Comparison of ENCODE assay signal across 8 mouse cellular contexts in the genomic region with DNA sequence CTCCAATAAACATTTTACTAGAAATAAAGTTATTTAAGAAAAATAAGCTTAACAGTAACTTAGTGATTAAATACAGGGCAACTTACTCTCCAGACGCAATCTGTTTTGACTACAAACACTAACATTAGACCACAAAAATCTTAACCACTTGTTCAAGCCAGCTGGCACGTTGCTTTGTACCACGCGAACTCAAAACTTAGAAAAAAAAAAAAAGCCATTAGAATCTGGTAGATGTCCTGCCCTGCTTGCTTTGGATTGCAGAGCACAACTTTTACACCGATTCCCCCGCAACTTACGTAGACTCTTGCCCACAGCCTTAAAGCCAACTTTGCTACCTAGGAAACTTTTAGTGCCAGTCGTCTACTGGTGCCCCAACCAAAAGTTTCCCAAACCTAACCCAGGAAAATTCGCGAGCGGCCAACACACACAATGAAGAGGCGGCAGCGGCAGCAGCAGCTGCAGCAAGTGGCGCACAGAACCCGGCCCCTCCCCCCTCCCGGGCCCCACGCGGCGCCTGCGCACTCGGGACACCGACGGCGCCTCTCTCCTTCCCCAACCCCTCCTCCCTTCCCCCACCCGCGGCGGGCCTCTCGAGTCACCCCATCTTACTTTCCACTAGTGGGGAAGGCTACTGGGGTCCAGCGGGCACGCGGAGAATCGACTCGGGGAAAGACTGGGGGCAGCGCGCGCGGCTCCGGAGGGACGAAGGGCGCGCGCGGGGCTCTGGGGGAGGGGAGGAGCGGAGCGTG. TPM values are rescaled to one million over a fixed set of nuclear protein-coding genes. Genes with fewer than 3 reads are reported as not detected.
DNase-seq lines count a peak whose midpoint lies in the region; ATAC-seq and TF ChIP-seq lines count a peak whose summit lies in the region.

No protein-coding gene starts in this region.

- no peaks in the 10 kb centered on the region for H3K27me3 ChIP-seq in forebrain, postnatal 0 days (ENCODE audit: insufficient read depth, low read length)
- no peaks in the 10 kb centered on the region for H3K27me3 ChIP-seq in lung, embryonic 15.5 days
- no peaks in the 10 kb centered on the region for H3K27me3 ChIP-seq in thymus, adult 2 months (ENCODE audit: control insufficient read depth, insufficient read depth, low read length)

- ATAC-seq in forebrain, postnatal 0 days: peak; percentile 32
- peak; percentile 40 for ATAC-seq in lung, embryonic 15.5 days (ENCODE audit: borderline replicate concordance, extremely low read depth, low FRiP score, low TSS enrichment)

- TF ChIP-seq POLR2A in olfactory bulb, adult 2 months (IDR thresholded peaks at IDR 0.05; ENCODE audit: insufficient read depth, low read depth, low read length): no peak
- TF ChIP-seq POLR2A in thymus, adult 2 months (IDR thresholded peaks at IDR 0.05; ENCODE audit: control insufficient read depth, extremely low read depth, insufficient read depth, low read length, poor library complexity): no peak

- no peak for TF ChIP-seq CTCF in forebrain, postnatal 0 days (IDR thresholded peaks at IDR 0.05; ENCODE audit: low read depth)
- no peak for TF ChIP-seq CTCF in olfactory bulb, adult 2 months (IDR thresholded peaks at IDR 0.05; ENCODE audit: insufficient read depth, low read depth, low read length)
- peak; percentile 14; the same call in 1 of the 2 replicates for TF ChIP-seq CTCF in thymus, adult 2 months (IDR thresholded peaks at IDR 0.05; ENCODE audit: borderline replicate concordance, control insufficient read depth, extremely low read depth, insufficient read depth, low read length, poor library complexity)

- DNase-seq in ES-E14 (ENCODE audit: low read depth, low spot score): no peak
- peak; percentile 87 to 91 for DNase-seq in cerebellum, adult 18-20 months
- DNase-seq in forebrain, postnatal 0 days: peak; percentile 92
- peak; percentile 95 for DNase-seq in heart, postnatal 4 days
- peak; percentile 49 for DNase-seq in layer of hippocampus, adult 9-10 months (ENCODE audit: low spot score)
- peak; percentile 93 for DNase-seq in thymus, adult 2 months

- peaks cover 29% of the 10 kb centered on the region for H3K36me3 ChIP-seq in ES-E14 (ENCODE audit: control insufficient read depth, insufficient read depth, low read length, poor library complexity, severe bottlenecking)
- H3K36me3 ChIP-seq in forebrain, postnatal 0 days (ENCODE audit: insufficient read depth): peaks cover 24% of the 10 kb centered on the region
- H3K36me3 ChIP-seq in lung, embryonic 15.5 days: peaks cover 36% of the 10 kb centered on the region
- peaks cover 31% of the 10 kb centered on the region for H3K36me3 ChIP-seq in thymus, adult 2 months (ENCODE audit: control insufficient read depth, insufficient read depth, low read length)

- in situ Hi-C loops in ES-E14 (cut with MboI; ENCODE audit: low sequenced_read_pairs in 2 of 2, unreplicated experiment in 2 of 2): no loop called here

- peaks cover 3 to 7% of the 10 kb centered on the region in 2 experiments; a peak in 1 of 4 replicates for H3K4me1 ChIP-seq in ES-E14 (ENCODE audit: control insufficient read depth in 2 of 2, insufficient read depth in 2 of 2, low read length in 2 of 2, poor library complexity in 1 of 2)
- peaks cover 9% of the 10 kb centered on the region; the same call in 1 of the 2 replicates for H3K4me1 ChIP-seq in forebrain, postnatal 0 days (ENCODE audit: insufficient read depth)
- H3K4me1 ChIP-seq in lung, embryonic 15.5 days: peaks cover 30% of the 10 kb centered on the region
- peaks cover 8% of the 10 kb centered on the region for H3K4me1 ChIP-seq in olfactory bulb, adult 2 months (ENCODE audit: control insufficient read depth, insufficient read depth, low read length)
- peaks cover 6% of the 10 kb centered on the region for H3K4me1 ChIP-seq in thymus, adult 2 months (replicated peaks; ENCODE audit: control insufficient read depth, insufficient read depth, low read length)

- peak overlapping the region; percentile 99 for H3K9ac ChIP-seq in ES-E14 (ENCODE audit: insufficient read depth, low read depth, low read length, poor library complexity, severe bottlenecking)
- peak overlapping the region; percentile 99 for H3K9ac ChIP-seq in forebrain, postnatal 0 days
- peak overlapping the region; percentile 99 for H3K9ac ChIP-seq in lung, embryonic 15.5 days

- H3K4me3 ChIP-seq in ES-E14 (ENCODE audit: insufficient read depth in 1 of 2, low read depth in 1 of 2, low read length in 2 of 2, poor library complexity in 1 of 2, severe bottlenecking in 1 of 2): peak overlapping the region; percentile 89 to 96
- H3K4me3 ChIP-seq in forebrain, postnatal 0 days (ENCODE audit: low read depth, low read length): peak overlapping the region; percentile 82
- peak overlapping the region; percentile 98 for H3K4me3 ChIP-seq in lung, embryonic 15.5 days
- peak overlapping the region; percentile 88 for H3K4me3 ChIP-seq in olfactory bulb, adult 2 months (ENCODE audit: insufficient read depth, low read depth, low read length)
- H3K4me3 ChIP-seq in thymus, adult 2 months (ENCODE audit: control insufficient read depth, insufficient read depth, low read length): peak overlapping the region; percentile 71

- H3K4me2 ChIP-seq in forebrain, postnatal 0 days (ENCODE audit: low read depth): peak overlapping the region; percentile 88
- peak overlapping the region; percentile 83 for H3K4me2 ChIP-seq in lung, embryonic 15.5 days

- H3K27ac ChIP-seq in ES-E14 (ENCODE audit: insufficient read depth, low read depth, low read length, poor library complexity, severe bottlenecking): peak overlapping the region; percentile 87
- H3K27ac ChIP-seq in forebrain, postnatal 0 days (ENCODE audit: low read depth, low read length): peak overlapping the region; percentile 100
- H3K27ac ChIP-seq in lung, embryonic 15.5 days: peak overlapping the region; percentile 99
- peak overlapping the region; percentile 99 for H3K27ac ChIP-seq in olfactory bulb, adult 2 months (ENCODE audit: insufficient read depth, low read depth, low read length)
- peak overlapping the region; percentile 46 for H3K27ac ChIP-seq in thymus, adult 2 months (ENCODE audit: control insufficient read depth, insufficient read depth, low read length)

- 0% methylated on average over 36 of the region's 45 CpGs for WGBS in forebrain, postnatal 0 days
- under 1% methylated on average over 36 of the region's 45 CpGs for WGBS in lung, embryonic 15.5 days
- under 1% methylated on average over 43 of the region's 45 CpGs for WGBS in olfactory bulb, adult 2 months
- WGBS in thymus, adult 2 months: under 1% methylated on average over 43 of the region's 45 CpGs

- H3K9me3 ChIP-seq in ES-E14 (ENCODE audit: control insufficient read depth, insufficient read depth, low read depth, low read length): no peaks in the 10 kb centered on the region
- no peaks in the 10 kb centered on the region for H3K9me3 ChIP-seq in forebrain, postnatal 0 days (ENCODE audit: low read length)
- no peaks in the 10 kb centered on the region for H3K9me3 ChIP-seq in lung, embryonic 15.5 days

TF ChIP-seq in ES-E14, 5 proteins besides CTCF, POLR2A, EP300 and RAD21:
- TF ChIP-seq ZC3H11A (IDR thresholded peaks at IDR 0.05; ENCODE audit: borderline replicate concordance, low read depth, low read length) (no peak), HCFC1 (IDR thresholded peaks at IDR 0.05; ENCODE audit: borderline replicate concordance, insufficient read depth, low read length) (no peak), ZNF384 (IDR thresholded peaks at IDR 0.05; ENCODE audit: low read depth, low read length) (no peak), MAFK (IDR thresholded peaks at IDR 0.05; ENCODE audit: insufficient read depth, low read depth, low read length) (no peak), CHD2 (IDR thresholded peaks at IDR 0.05; ENCODE audit: low read depth, low read length) (no peak)

RNA-seq across cellular contexts. Expression of a gene that starts 1.3 kb away (rescaled TPM):
- 177 and 184 TPM in 2 replicates for total RNA-seq in ES-E14 (2012; rRNA removed)
- 176 and 207 TPM in 2 replicates for total RNA-seq in forebrain, postnatal 0 days (2014; rRNA removed)
- polyA plus RNA-seq in forebrain, postnatal 0 days (2015; fragmentation: Nextera tagmentation; extraction: Ambion mirVana): 236 and 246 TPM in 2 replicates
- 100 to 1,000 TPM; 145 to 148 TPM for total RNA-seq in heart, postnatal 4 days (2021)
- polyA plus RNA-seq in lung, embryonic 15.5 days (2015; fragmentation: Nextera tagmentation; extraction: Ambion mirVana): 153 and 157 TPM in 2 replicates
- polyA plus RNA-seq in olfactory bulb, adult 2 months (2012; ENCODE audit: insufficient read depth, insufficient read length, low replicate concordance, missing spikeins): 543 TPM in 1 of 2 replicates, not detected in the other
- polyA plus RNA-seq in thymus, adult 2 months (2012; rRNA removed): 142 and 148 TPM in 2 replicates

RNA-seq across cellular contexts. Expression of a gene that starts 1.6 kb away (rescaled TPM):
- total RNA-seq in ES-E14 (2012; rRNA removed): 81.5 and 88.8 TPM in 2 replicates
- total RNA-seq in forebrain, postnatal 0 days (2014; rRNA removed): 66.5 and 67.6 TPM in 2 replicates
- polyA plus RNA-seq in forebrain, postnatal 0 days (2015; fragmentation: Nextera tagmentation; extraction: Ambion mirVana): 49.7 and 58.6 TPM in 2 replicates
- total RNA-seq in heart, postnatal 4 days (2021): 10 to 100 TPM; 13.8 to 14.3 TPM
- 48.4 and 51.1 TPM in 2 replicates for polyA plus RNA-seq in lung, embryonic 15.5 days (2015; fragmentation: Nextera tagmentation; extraction: Ambion mirVana)
- not detected in 2 replicates for polyA plus RNA-seq in olfactory bulb, adult 2 months (2012; ENCODE audit: insufficient read depth, insufficient read length, low replicate concordance, missing spikeins)
- 34.2 and 46.3 TPM in 2 replicates for polyA plus RNA-seq in thymus, adult 2 months (2012; rRNA removed)

RNA-seq across cellular contexts. Expression of a gene that starts 59.3 kb away (rescaled TPM):
- 1.1 and 3.3 TPM in 2 replicates for total RNA-seq in ES-E14 (2012; rRNA removed)
- 5.0 and 9.0 TPM in 2 replicates for total RNA-seq in forebrain, postnatal 0 days (2014; rRNA removed)
- 3.1 and 3.3 TPM in 2 replicates for polyA plus RNA-seq in forebrain, postnatal 0 days (2015; fragmentation: Nextera tagmentation; extraction: Ambion mirVana)
- 1 to 10 TPM; 3.5 to 5.7 TPM for total RNA-seq in heart, postnatal 4 days (2021)
- polyA plus RNA-seq in lung, embryonic 15.5 days (2015; fragmentation: Nextera tagmentation; extraction: Ambion mirVana): 2.0 and 2.2 TPM in 2 replicates
- not detected in 2 replicates for polyA plus RNA-seq in olfactory bulb, adult 2 months (2012; ENCODE audit: insufficient read depth, insufficient read length, low replicate concordance, missing spikeins)
- polyA plus RNA-seq in thymus, adult 2 months (2012; rRNA removed): 3.9 and 5.6 TPM in 2 replicates

RNA-seq across cellular contexts. Expression of a gene that starts 59.4 kb away (rescaled TPM):
- 50.8 and 92.4 TPM in 2 replicates for total RNA-seq in ES-E14 (2012; rRNA removed)
- total RNA-seq in forebrain, postnatal 0 days (2014; rRNA removed): 35.9 and 45.7 TPM in 2 replicates
- polyA plus RNA-seq in forebrain, postnatal 0 days (2015; fragmentation: Nextera tagmentation; extraction: Ambion mirVana): 93.0 and 120 TPM in 2 replicates
- 100 to 1,000 TPM; 239 to 258 TPM for total RNA-seq in heart, postnatal 4 days (2021)
- 201 and 229 TPM in 2 replicates for polyA plus RNA-seq in lung, embryonic 15.5 days (2015; fragmentation: Nextera tagmentation; extraction: Ambion mirVana)
- polyA plus RNA-seq in olfactory bulb, adult 2 months (2012; ENCODE audit: insufficient read depth, insufficient read length, low replicate concordance, missing spikeins): 775 TPM in 1 of 2 replicates, not detected in the other
- 62.6 and 93.5 TPM in 2 replicates for polyA plus RNA-seq in thymus, adult 2 months (2012; rRNA removed)

Comparison
In these comparisons a context has a peak if more than half of its experiments do, and no peak if none do; other contexts are left out.
1. H3K27ac ChIP-seq: peak in every context shown above with its lines; median percentile 100 in forebrain, postnatal 0 days; 99 in lung, embryonic 15.5 days; 99 in olfactory bulb, adult 2 months; 87 in ES-E14; 46 in thymus, adult 2 months.